Mouse (Mus musculus) hematopoietic stem cell, adult 5-6 weeks (primary cell): Measurements from ENCODE around the gene Smg6. TPM values are rescaled to one million over a fixed set of nuclear protein-coding genes. Genes with fewer than 3 reads are reported as not detected.

Experiments used
- ATAC-seq, 2 experiments: fragments of 125-278 bp in 1 of 2; replicated peaks in 1 of 2; 2 replicates each; pipeline ENCODE4 v1.8.0; 2016 to 2017; ENCODE audit warnings: inconsistent platforms in 2 of 2, mild to moderate bottlenecking in 2 of 2, moderate number of reproducible peaks in 2 of 2, low read depth in 1 of 2, moderate TSS enrichment in 1 of 2; ENCODE audit not compliant: low FRiP score in 2 of 2, poor library complexity in 2 of 2, severe bottlenecking in 2 of 2, insufficient read depth in 1 of 2, low TSS enrichment in 1 of 2
- total RNA-seq: library from RNA; stranded (forward); fragments of 172-1452, 232-1000 nt; gene quantifications from 2 replicates; pipeline ENCODE4 v1.2.3, GENCODE M21; 2017

Gene Smg6
- total RNA-seq, 1 experiment from 2014 or later = 87.5 TPM

DNA sequence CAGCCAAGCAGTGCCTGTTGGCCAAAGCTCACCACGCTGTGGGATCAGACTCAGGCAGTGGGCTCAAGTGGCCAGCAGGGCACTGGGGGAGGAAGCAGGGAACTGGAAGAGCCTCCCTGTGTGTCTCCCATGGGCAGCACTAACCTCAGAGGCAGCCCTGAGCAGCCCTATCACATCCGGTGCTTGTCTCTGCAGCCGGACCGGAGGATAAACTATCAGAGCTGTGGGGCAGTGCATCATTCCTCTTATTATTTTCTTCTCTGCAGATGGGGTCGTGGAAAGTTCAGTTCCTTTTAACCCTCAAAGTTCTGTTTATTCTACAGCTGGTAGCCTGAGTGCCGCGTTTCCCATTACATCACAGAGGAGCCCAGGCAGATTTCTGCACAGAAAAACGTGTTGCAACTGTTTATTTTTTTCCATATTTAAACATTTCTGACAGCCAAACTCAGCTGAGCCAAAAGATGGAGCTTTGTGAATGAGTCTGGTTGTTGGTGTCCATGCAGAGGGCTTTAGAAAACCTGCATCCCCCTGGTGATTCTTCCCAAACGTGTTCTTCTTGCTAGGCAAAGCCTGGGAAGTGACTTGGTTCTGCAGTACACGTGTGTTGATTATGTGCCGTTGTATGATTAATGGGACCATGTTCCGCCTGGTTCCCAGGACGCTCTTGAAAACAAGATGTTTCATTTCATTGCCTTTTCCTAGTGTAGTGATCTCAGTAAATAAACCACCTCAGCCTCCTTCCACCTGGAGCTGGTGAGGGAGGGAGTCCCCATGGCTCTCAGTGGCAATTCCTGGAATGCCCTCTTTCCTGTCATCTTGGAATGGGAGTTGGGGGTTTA, 126.3 kb downstream of the Smg6 start:
- 0 out of 4 replicates have a peak, but pooled peaks of 1 of the 2 experiments have one; percentile 22 for ATAC-seq

DNA sequence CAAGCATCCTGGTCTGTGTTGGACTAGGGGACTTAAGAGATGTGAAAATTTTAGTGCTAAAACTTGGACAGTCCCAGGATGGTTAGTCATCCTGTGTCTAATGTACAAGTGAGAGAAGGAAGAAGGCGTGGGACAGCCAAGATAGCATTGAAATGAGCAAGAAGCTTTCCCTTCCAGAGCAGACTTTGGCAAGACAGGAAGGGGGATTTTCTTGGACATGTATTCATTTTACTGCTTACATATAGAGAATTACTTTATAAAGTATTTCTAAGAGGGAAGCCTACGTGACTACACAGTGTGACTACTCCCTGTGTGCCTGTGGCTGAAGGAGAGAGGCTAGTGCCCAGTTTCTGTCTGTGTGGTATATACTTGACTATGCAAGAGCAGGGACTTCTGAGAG, 127.4 kb downstream of the Smg6 start:
- ATAC-seq = no peak

- ATAC-seq = no peak
Measured at GRCm38 (mm10) chr11:75053722-75054121, 128.1 kb downstream of the Smg6 start.

- ATAC-seq = no peak
Measured at GRCm38 (mm10) chr11:75054184-75054877, 128.7 kb downstream of the Smg6 start.

- ATAC-seq = no peak
Measured at GRCm38 (mm10) chr11:75054878-75055214, 129.2 kb downstream of the Smg6 start.

- no peak for ATAC-seq
Measured at GRCm38 (mm10) chr11:75062650-75063049, 137.0 kb downstream of the Smg6 start.

DNA sequence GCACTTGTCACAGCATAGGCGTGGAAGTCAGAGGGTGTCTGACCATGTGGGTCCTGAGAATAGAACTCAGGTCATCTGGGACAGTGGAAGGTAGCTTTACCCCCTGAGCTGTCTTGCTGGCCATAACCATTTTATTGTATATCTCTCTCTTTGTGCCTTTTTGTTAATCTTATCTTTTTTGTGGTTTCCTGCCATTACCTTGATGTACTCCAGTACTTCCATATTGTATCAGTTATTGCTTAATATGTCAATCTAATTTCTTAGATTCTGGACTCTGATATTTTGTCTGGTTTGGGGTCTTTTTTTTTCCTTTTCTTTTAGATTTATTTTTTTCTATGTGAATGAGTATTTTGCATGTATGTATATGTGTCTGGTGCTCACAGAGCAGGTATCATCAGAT, 138.6 kb downstream of the Smg6 start:
- no peak for ATAC-seq

DNA sequence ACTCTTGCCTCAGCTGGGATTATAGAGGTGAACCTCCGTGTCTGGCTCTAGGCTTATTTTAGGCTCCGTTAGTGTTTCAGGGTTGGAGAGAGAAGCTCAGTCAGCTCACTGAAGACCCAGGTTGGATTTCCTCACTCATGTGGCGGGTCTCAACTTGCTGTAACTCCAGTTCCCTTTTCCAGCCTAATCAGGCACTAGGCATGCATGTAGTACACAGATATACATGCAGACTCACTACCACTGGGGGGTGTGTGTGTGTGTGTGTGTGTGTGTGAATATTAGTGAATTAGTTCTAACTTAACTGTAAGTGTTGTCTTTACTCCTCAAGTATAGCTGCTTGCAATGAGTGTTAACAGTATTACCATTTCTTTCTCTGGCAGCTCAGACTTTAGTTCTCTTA, 145.7 kb downstream of the Smg6 start:
- ATAC-seq = no peak

GRCm38 (mm10) chr11:75072932-75073625, 147.5 kb downstream of the Smg6 start:
- ATAC-seq = no peak

GRCm38 (mm10) chr11:75073696-75074095, 148.1 kb downstream of the Smg6 start:
- ATAC-seq = no peak

- no peak for ATAC-seq
Measured at GRCm38 (mm10) chr11:75074543-75074942, 148.9 kb downstream of the Smg6 start.

DNA sequence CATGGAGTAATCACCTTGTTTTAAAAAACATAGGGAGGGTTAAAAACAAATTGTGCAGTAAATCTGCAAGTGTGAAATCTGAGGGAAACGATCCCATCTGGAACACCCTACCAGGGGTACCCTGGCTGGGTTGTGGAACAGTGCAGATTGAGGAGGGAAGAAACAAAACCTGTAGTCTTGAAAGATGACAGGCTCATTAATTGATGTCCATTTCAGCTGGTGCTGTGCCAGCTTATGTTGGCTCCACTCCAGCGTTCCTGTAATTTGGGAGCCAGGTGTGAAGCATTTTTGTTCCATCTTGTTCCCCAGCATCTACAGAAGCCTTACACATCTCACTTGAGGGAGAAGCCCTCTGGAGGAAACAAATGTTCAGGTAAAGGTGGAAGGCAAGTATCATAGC, 153.0 kb downstream of the Smg6 start:
- no peak for ATAC-seq

DNA sequence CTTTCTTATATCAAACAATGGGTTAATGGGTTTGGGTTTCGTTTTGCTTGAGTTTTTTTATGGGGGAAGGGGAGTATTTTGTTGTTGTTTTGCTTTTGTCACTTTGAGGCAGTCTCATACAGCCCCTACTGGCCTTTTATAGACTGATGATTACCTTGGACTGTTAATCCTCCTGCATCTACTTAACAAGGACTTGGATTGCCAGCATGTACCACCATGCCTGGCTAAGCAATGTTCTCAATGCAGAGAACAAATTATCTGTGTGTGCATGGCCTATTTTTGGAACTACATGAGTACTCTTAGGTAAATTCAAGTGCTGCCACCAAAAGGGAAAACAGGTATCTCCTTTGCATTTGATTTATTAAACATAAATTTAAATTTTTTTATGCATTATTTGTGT, 157.4 kb downstream of the Smg6 start:
- no peak for ATAC-seq

DNA sequence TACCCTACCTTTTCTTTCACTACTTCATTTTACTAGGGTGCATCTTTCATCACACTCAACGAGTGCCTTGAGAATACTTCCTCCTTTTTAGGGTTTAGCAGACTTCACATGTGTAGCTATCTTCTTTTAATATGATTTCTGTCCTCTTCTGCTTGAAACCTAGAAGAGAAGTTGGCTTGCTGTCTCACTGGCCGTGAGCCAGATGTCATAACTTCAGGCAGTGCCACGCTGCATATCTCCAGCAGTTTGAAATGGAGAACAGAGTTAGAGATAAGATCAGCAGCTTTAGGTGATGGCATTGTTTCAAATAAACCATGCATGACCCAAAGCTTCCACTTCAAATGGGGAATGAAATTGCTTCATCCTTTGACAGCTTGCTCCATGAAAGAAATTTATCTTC, 166.5 kb downstream of the Smg6 start:
- peak; percentile 69 to 78 for ATAC-seq

GRCm38 (mm10) chr11:75092656-75093055, 167.0 kb downstream of the Smg6 start:
- ATAC-seq = peak in 1 of 2 experiments; percentile 60; a peak in 2 of 4 replicates

DNA sequence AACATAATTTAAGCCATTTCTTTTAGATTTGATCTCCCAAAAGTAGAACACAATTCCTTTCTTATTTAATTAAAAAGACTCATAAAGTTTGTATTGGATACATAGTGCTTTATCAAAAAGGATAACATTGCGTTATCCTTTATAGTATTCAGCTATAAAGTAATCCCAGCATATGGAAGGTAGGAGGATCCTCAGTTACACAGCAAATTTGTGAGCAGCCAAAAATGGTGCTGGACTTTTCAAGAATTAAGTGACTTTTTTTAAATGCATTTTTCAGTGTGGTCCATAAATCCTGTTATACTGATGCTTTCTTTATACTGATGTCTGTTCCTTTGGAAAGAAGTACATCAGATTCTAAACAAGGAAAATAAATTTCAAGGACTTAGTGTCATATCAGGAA, 169.1 kb downstream of the Smg6 start:
- no peak for ATAC-seq

GRCm38 (mm10) chr11:75102763-75103339, 177.2 kb downstream of the Smg6 start:
- peak; percentile 27 to 36; a peak in 1 of 4 replicates for ATAC-seq

DNA sequence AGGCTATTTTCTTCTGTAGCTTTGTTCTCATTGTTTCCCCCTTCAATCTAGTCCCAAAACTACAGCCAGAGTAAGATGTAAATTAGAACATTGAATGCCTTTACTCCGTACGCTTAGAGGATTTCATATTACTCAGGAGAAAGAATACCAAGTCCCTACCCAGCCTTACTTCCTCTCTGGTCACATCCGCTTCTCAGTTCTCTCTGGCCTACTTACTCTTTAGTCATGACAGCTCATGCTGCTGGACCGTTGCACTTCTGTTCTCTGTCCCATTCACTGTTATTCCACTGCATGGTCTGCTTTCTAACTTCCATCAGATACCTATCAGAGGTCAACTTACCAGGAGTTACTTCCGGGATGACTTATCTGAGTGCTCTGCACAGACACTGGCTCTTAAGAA, 181.0 kb downstream of the Smg6 start:
- peak; percentile 44 to 60; a peak in 2 of 4 replicates for ATAC-seq
